Mouse (Mus musculus): ENCODE data around the gene Slc22a12.

- TF ChIP-seq CTCF (IDR thresholded peaks at IDR 0.05; ENCODE audit: low read depth): no peak
- TF ChIP-seq EP300 (optimal IDR thresholded peaks at IDR 0.05): no peak
Observed at GRCm38 (mm10) chr19:6495714-6496113, 47.1 kb downstream of the Slc22a12 start.
